Mouse (Mus musculus) forebrain, embryonic 12.5 days (tissue): ENCODE results near the gene Gm20594. TPM values are rescaled to one million over a fixed set of nuclear protein-coding genes. Genes with fewer than 3 reads are reported as not detected.

Experiments used
- ATAC-seq: fragments of 200-750 bp; cut with Nextera tagmentation; 2 replicates; pipeline ENCODE4 v1.8.0; 2017; ENCODE audit warnings: moderate TSS enrichment; ENCODE audit not compliant: low FRiP score
- H3K27ac ChIP-seq: fragments of 300-500 bp; sonication (generic); 2 replicates; pipeline ENCODE4 v1.5.1; 2016; ENCODE audit warnings: mild to moderate bottlenecking
- H3K27me3 ChIP-seq: fragments of 300-500 bp; sonication (generic); 2 replicates; pipeline ENCODE4 v1.6.1; 2016; ENCODE audit warnings: mild to moderate bottlenecking
- H3K36me3 ChIP-seq: fragments of 300-500 bp; sonication (generic); replicated peaks from 2 replicates; pipeline ENCODE4 v1.6.1; 2016; ENCODE audit warnings: mild to moderate bottlenecking
- H3K4me1 ChIP-seq: fragments of 300-500 bp; sonication (generic); 2 replicates; pipeline ENCODE4 v1.6.1; 2016
- H3K4me2 ChIP-seq: fragments of 300-500 bp; sonication (generic); 2 replicates; pipeline ENCODE4 v1.6.1; 2016; ENCODE audit warnings: mild to moderate bottlenecking, moderate library complexity
- H3K4me3 ChIP-seq: fragments of 300-500 bp; sonication (generic); replicated peaks from 2 replicates; pipeline ENCODE4 v1.5.1; 2016; ENCODE audit warnings: mild to moderate bottlenecking
- H3K9ac ChIP-seq: fragments of 300-500 bp; sonication (generic); 2 replicates; pipeline ENCODE4 v1.6.1; 2016; ENCODE audit warnings: mild to moderate bottlenecking
- H3K9me3 ChIP-seq: fragments of 300-500 bp; sonication (generic); 2 replicates; pipeline ENCODE4 v1.6.1; 2016
- WGBS: fragments of 180-500 bp; shearing (Covaris S2); methylation state at CpG from one replicate; pipeline ENCODE4 v1.1.7; 2016; 5-methylcytosine and 5-hydroxymethylcytosine counted together
- polyA plus RNA-seq: library from polyadenylated mRNA; unstranded; fragments of >200 nt; fragmentation: Nextera tagmentation; extraction: Ambion mirVana; gene quantifications from 2 replicates; pipeline ENCODE4 v1.2.1, GENCODE M21; 2016

Gene Gm20594
- polyA plus RNA-seq = not detected in 2 replicates

DNA sequence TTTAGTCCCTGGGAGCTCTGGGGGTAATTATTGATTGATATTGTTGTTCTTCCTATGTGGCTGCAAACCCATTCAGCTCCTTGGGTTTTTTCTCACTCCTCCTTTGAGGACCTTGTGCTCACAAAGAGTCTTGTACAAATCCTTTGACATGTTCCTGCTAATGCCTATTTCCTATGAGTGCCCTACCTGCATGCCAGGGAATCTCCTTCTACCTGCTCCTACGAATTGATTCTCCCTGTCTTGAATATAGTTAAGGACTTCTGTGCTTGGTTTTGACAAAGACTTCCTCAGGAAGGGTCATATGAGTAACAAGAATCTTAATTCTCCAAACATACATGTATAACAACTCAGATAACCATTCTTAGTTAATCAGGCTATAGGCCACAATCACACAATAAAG is at the start of gene Gm20594:
Gm20594 (plus strand) TSS at position 301 of the 400 bp plus-strand sequence.
- Histone ChIP-seq H3K4me1 (no peaks in the 10 kb centered on the region), H3K36me3 (no peaks in the 10 kb centered on the region), H3K4me3 (no peak within 1 kb of the TSS), H3K9me3 (no peaks in the 10 kb centered on the region), H3K27ac (no peak within 1 kb of the TSS), H3K4me2 (no peak within 1 kb of the TSS), H3K27me3 (no peaks in the 10 kb centered on the region), H3K9ac (no peak within 1 kb of the TSS)
- 71% methylated on average over 1 of the region's 1 CpGs for WGBS
- no peak for ATAC-seq

DNA sequence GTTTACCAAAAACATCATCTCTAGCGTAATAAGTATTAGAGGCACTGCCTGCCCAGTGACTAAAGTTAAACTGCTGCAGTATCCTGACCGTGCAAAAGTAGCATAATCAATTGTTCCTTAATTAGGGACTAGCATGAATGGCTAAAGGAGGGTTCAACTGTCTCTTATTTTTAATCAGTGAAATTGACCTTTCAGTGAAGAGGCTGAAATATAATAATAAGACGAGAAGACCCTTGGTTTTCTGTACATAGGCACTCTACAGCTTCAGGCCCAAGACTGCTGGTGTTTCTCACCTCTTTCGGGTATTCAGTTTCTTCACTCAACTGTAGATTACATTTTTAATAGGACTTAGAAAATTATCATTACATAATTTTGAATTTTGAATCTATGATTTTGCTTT is 398 bp downstream of the Gm20594 start:
- no peaks in the 10 kb centered on the region for H3K36me3 ChIP-seq
- 85% methylated on average over 4 of the region's 4 CpGs for WGBS
- H3K9ac ChIP-seq = no peak overlapping the region
- H3K27me3 ChIP-seq = no peaks in the 10 kb centered on the region
- no peak overlapping the region for H3K4me3 ChIP-seq
- no peak overlapping the region for H3K27ac ChIP-seq
- no peak overlapping the region for H3K4me2 ChIP-seq
- no peaks in the 10 kb centered on the region for H3K9me3 ChIP-seq
- no peaks in the 10 kb centered on the region for H3K4me1 ChIP-seq
- no peak for ATAC-seq

DNA sequence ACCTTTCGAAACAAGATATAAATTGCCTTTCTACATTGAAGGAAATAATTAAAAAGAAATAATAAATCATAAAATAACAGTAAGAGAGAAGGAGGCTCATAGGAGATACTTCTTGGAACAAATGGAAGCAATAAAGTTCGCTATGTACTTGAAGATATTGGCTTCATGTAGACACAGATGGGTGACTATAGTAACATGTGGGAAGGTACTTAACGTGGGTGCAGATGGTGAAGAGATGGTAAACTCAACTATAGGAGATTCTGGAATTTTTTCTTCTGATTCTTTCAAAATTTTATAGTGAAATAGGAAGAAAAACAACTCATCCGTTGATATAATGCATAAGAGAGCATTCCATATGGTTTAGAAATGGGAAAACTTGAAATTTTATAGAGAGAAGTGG is 16.1 kb downstream of the Gm20594 start:
- Histone ChIP-seq H3K9ac (no peak overlapping the region), H3K4me2 (no peak overlapping the region), H3K27me3 (no peaks in the 10 kb centered on the region), H3K9me3 (0 out of 2 replicates have a peak, but pooled peaks cover 5% of the 10 kb centered on the region), H3K36me3 (no peaks in the 10 kb centered on the region), H3K4me3 (no peak overlapping the region), H3K27ac (no peak overlapping the region), H3K4me1 (no peaks in the 10 kb centered on the region)
- WGBS = 90% methylated on average over 4 of the region's 4 CpGs
- no peak for ATAC-seq

DNA sequence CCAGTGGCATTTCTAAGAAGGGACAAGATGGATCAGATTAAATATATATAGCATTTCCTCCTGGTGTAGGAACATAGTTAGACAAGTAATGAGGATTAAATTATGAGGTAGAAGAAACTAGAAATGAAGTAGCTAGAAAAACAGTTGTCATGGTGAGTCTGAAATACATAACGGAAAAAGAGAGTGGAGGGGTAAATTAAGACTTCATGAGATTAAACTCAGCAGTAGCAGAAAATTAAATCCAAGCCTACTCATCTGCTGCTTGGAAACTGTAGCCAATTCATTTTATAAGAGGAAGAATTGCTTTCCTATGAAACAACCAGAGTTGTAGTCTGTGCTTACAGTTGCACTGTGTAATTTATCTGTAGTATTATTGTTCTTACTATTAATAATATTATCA is 29.1 kb downstream of the Gm20594 start:
- no peak for ATAC-seq
- no peak overlapping the region for H3K4me2 ChIP-seq
- no peak overlapping the region for H3K9ac ChIP-seq
- no peaks in the 10 kb centered on the region for H3K27me3 ChIP-seq
- WGBS = 100% methylated on average over 1 of the region's 1 CpGs
- no peaks in the 10 kb centered on the region for H3K36me3 ChIP-seq
- H3K4me1 ChIP-seq = no peaks in the 10 kb centered on the region
- no peak overlapping the region for H3K27ac ChIP-seq
- no peak overlapping the region for H3K4me3 ChIP-seq
- H3K9me3 ChIP-seq = no peaks in the 10 kb centered on the region

Other genes starting within 250 kb of the Gm20594 start
- gene Lrrtm4, start 201.0 kb downstream of the Gm20594 start, polyA plus RNA-seq = 4.7 TPM in 2 replicates